Mouse (Mus musculus): ENCODE results near the gene Poll. TPM values are rescaled to one million over a fixed set of nuclear protein-coding genes. Genes with fewer than 3 reads are reported as not detected.
A peak's percentile ranks its signal among the peaks of the same experiment; 100 is the strongest.
"Not testable (repeated sequence)": the region's sequence is repeated elsewhere in the genome, so short reads cannot be mapped to it uniquely, and the experiment has no call there.

Poll gene
- polyA plus RNA-seq, 1 experiment from 2014 or later = 5.1 TPM

GRCm38 (mm10) chr19:45578976-45579375, 18.6 kb upstream of the Poll start:
- DNase-seq (ENCODE audit: low spot score) = peak; percentile 48

- peak; percentile 82 for DNase-seq (ENCODE audit: low spot score)
These were observed 16.9 kb upstream of the Poll start for GRCm38 (mm10) chr19:45577141-45577750.

GRCm38 (mm10) chr19:45575632-45576001, 15.3 kb upstream of the Poll start:
- DNase-seq (ENCODE audit: low spot score) = no peak

DNA sequence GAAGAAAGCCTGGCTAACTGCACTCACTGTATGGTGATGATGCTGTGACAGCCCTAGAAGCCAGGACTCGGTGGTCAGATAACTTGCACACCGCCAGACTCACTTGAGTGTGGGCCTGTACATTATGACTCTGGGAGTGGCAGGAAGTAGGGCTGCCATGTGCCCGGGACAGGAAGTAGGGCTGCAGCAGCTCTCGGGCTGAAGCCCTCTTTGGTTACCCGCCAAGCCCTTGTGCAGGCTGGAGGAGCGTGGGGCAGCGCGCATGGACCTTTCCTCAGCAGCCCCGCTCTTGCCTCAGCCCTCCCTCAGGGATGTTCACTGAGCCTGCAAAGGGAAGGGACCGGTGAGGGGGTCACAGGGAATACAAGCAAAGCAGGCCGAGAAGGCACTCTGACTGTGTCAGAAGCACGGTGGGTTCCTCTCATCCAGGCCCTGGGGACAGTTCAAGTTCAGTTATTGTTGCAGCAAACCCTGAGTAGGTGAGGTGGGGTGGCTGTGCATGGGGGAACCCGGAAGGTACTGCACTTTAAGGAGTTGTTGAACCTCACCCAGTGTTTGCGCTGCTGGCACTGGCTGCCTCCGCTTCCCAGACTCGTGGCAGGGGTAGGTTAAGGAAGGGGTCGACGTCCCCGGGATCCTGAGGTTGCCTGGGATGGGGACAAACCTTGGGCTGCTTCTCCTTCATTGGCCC, 14.8 kb upstream of the Poll start:
- DNase-seq (ENCODE audit: low spot score) = peak; percentile 69

DNA sequence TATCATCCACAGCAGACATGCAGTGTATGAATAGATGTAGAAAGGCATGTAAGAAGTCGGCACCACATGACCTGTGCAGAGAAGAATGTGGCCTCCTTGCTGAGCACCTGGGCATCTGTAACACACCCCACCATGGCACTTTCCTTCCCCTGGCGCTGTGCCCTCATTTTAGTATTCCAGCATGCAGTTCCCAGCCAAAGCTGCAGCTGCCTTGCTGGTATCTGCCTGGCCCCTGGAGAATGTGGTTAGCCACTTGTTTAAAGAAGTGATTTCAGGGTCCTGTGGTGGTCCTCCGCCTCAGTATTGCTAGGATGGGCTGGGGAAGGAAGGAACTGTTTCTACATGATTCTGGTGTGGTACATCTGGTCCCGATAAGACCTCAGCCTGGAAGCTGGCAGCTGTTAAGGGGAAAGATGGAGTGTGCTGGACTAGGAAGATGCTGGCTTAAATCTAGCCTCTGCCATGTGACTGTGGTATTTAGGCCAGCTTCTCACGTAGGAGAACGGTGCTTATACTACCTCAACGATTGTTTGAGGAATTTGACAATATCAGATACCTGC, 14.1 kb upstream of the Poll start:
- no peak for DNase-seq (ENCODE audit: low spot score)

- peak; percentile 88 for DNase-seq (ENCODE audit: low spot score)
These were observed 13.5 kb upstream of the Poll start for GRCm38 (mm10) chr19:45573861-45574267.

- DNase-seq (ENCODE audit: low spot score) = no peak
These were observed 12.7 kb upstream of the Poll start for GRCm38 (mm10) chr19:45573033-45573432.

DNA sequence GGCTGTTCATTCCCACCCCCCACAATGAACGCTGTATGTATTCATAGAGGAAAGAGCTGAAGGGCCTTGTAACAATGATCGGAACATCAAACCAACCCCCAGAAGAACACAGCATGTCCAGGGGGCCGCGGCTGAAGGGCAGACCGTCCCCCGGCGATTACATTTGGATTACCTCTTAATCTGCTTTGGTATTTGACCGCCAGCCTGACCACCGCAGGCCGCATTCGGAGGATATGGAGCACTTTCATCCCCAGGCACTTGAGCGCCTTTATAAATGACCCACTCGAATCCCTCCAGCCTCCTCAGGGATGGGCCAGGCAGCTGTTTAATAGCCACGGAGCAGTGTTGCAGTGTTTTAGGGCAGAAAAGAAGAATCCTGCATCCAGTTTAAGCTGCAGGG, 7.0 kb upstream of the Poll start:
- DNase-seq (ENCODE audit: low spot score) = no peak

- DNase-seq (ENCODE audit: low spot score) = no peak
These were observed 5.8 kb upstream of the Poll start for GRCm38 (mm10) chr19:45565925-45566715.

DNA sequence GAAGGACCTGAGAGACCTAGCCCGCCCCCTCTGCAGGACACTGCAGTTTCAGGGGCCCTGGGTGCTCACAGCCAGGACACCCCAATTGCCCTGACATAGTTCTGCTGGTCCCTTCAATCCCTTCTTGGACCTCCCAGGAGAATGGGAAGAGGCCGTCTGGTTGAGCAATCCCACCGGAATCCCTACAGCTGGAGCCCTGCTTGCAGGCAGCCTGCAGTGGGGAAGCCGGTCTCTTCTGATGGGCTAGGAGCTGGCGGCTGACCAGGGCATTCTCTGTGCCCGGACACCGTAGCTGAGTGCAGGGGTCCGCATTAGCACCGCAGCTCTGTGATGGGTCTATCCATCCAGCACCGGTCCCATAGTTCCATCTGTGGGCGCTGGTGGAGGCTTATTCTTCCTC, 6.2 kb downstream of the Poll start:
- DNase-seq (ENCODE audit: low spot score) = no peak

DNA sequence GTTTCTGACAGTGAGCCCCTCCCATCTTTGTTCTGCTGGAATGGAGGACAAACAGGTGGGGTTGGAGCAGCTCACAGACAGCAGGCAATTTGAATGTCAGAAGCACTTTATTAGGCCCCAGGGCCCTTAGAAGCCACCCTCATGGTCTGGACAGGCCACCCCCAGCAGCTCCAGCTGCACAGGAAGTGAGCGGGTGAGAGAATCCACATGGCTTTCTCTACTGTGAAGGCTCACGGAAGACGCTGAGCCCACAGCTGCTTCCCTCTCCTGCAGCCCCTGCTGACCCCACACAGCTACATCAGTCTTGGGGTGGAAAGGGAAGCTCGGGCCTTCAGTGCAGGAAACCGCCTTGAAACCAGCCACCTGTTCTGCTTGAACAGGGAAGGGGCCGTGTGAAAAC, 8.1 kb downstream of the Poll start:
- DNase-seq (ENCODE audit: low spot score) = peak; percentile 60

- DNase-seq (ENCODE audit: low spot score) = no peak
These were observed 10.4 kb downstream of the Poll start for GRCm38 (mm10) chr19:45549948-45550347.

DNA sequence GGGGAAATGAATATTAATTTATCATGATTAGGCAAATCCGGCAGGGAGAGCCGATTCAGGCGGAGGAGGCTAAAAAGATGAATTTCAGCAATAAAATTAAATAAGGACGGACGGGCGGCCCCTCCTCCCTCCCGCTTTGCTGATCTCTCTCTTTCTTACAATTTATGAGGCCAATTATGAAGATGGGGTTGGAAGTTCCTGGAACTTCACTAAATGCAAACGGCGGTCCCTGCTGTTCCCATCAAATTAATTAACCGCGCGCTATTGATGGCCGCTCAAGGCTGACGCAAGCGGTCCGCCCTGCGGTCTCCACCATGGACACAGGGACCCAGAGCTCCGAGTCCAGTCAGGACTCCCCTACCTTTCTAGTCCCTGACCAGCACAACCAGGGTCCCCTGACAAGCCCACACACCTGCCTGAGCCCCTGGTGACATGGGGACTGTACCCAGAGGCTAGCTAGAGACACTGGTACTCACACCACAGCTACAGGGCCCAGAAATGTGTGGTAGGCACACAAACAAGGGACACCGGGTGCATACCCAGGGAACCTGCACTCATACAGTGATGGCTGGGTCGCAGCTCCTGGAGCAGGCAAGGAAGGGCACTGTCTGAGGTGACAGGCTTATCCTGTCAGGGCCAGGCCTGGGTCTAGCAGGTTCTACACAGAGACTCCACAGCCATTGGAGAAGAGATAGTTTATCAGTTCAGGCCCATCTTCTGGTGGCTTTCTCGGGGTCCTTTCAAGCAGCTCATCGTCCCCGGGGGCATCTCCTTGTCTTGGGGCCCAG, 11.0 kb downstream of the Poll start:
- no peak for DNase-seq (ENCODE audit: low spot score)

DNA sequence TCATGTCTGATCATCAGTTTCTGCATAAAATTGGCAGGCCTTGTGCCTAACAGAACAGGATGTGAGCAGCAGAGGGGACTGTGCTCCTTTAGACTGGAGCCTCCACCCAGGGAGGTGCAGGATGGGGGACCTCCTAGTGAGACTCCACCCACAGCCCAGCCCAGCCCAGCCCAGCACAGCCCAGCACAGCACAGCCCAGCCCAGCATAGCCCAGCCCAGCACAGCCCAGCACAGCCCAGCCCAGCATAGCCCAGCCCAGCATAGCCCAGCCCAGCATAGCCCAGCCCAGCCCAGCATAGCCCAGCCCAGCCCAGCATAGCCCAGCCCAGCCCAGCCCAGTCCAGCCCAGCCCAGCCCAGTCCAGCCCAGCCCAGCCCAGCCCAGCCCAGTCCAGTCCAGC, 12.1 kb downstream of the Poll start:
- DNase-seq (ENCODE audit: low spot score) = not testable (repeated sequence)

- peak; percentile 79 for DNase-seq (ENCODE audit: low spot score)
These were observed 15.4 kb downstream of the Poll start for GRCm38 (mm10) chr19:45544925-45545321.

GRCm38 (mm10) chr19:45544152-45544924, 16.0 kb downstream of the Poll start:
- peak; percentile 67 for DNase-seq (ENCODE audit: low spot score)

GRCm38 (mm10) chr19:45542061-45542460, 18.3 kb downstream of the Poll start:
- no peak for DNase-seq (ENCODE audit: low spot score)

DNA sequence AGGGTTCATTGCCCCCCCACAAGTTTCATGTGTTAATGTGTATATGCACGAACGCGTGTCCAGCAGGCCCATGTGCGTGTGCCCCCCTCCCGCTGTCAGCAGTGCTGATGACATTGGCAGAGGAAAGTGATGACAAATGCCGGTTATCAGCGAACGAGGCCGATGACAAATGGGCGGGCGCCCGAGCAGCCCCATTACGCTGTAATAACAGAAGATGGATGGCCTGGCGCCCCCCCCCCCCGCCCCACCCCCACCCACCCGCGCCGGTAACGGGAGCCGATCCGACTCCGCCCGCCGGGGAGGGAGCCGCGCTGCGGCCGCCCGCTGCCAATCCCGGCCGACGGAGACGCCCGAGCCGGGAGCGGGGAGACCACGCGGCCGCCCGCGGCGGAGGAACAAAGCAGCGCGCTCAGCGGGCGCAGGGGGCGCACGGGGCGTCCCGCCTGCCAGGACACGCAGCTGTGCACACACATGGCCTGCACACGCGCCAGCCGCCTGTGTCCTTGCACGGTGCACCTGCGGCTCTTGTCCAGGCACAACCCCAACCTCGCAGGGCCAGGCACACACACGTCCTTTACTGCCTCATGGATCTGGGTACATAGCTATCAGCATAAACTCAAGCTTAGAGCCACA, 18.8 kb downstream of the Poll start:
- DNase-seq (ENCODE audit: low spot score) = peak; percentile 69

GRCm38 (mm10) chr19:45540657-45541408, 19.5 kb downstream of the Poll start:
- DNase-seq (ENCODE audit: low spot score) = peak; percentile 55
